Mouse (Mus musculus) left cerebral cortex, adult 2 months (tissue): ENCODE results near the gene Scin. TPM values are rescaled to one million over a fixed set of nuclear protein-coding genes. Genes with fewer than 3 reads are reported as not detected.

Experiments used
- DNase-seq, 2 experiments: peaks; one replicate each; pipeline ENCODE4 v3.0.0; 2021 to 2022; ENCODE audit warnings: low spot score in 2 of 2, mixed read lengths in 1 of 2; ENCODE audit errors: extremely low spot score in 1 of 2
- H3K27ac ChIP-seq: fragments of 200-600 bp; 2 replicates; pipeline ENCODE4 v1.8.1; 2022
- H3K4me3 ChIP-seq: fragments of 200-600 bp; 2 replicates; pipeline ENCODE4 v1.8.1; 2022
- CTCF ChIP-seq: fragments of 200-600 bp; IDR thresholded peaks from 2 replicates; pipeline ENCODE4 v1.8.1; 2022; ENCODE audit warnings: antibody characterized with exemption, mild to moderate bottlenecking, moderate library complexity
- intact Hi-C: fragments of 180-260 bp; cut with DNase I; formaldehyde crosslinking; loops from one replicate; pipeline ENCODE4 v1.15.1; 2025
- total RNA-seq, 2 experiments: library from RNA; stranded (reverse); gene quantifications; 2 replicates each; pipeline ENCODE4 v1.2.3; 2021

The Scin gene
- total RNA-seq, 2 experiments from 2014 or later: not detected

DNA sequence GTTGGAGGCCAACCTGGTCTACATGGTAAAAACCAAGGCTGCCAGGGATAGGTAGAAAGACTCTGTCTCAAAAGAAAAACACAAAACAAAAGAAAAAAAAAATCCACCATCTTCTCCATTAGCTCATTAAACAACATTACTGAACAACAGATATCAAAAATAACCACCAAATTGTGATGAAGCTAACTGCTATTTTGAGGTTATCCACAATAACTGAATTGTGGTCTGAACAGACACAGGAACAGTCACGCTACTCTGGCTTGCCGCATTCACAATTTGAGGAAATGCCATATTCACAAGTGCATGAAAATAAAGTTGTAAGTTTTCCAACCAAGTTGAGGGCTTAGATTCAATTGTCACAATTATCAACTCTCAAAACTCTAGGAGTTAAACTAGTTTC, 31.7 kb downstream of the Scin start:
- Histone ChIP-seq H3K27ac (no peak overlapping the region), H3K4me3 (no peak overlapping the region)
- intact Hi-C loops: no loop called here
- DNase-seq: no peak
- TF ChIP-seq CTCF: no peak

- intact Hi-C loops: no loop called here
- no peak for TF ChIP-seq CTCF
- no peak for DNase-seq
- H3K27ac ChIP-seq: no peak overlapping the region
- no peak overlapping the region for H3K4me3 ChIP-seq
Observed at GRCm38 (mm10) chr12:40099407-40099806, 34.6 kb downstream of the Scin start.

DNA sequence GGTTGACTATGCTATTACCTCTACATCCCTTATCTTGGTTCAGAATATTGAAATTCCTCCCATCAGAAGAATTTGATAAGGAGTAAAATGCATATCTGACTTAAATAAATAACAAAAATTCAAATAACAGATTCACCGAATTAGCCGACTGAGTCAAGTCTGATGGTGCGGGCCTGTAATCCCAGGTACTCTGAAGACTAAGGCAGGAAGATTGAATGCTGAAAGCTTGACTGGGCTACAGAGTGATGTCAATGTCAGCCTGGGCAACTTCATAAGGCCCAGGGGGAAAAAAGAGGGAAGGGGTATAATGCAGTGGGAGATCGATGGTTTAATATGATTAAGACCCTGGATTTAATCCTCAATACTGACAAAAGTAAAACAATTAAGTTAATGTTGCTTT, 36.6 kb downstream of the Scin start:
- no peak for TF ChIP-seq CTCF
- H3K4me3 ChIP-seq: no peak overlapping the region
- H3K27ac ChIP-seq: no peak overlapping the region
- no peak for DNase-seq
- intact Hi-C loops: no loop called here

- Histone ChIP-seq H3K4me3 (no peak overlapping the region), H3K27ac (no peak overlapping the region)
- intact Hi-C loops: no loop called here
- no peak for TF ChIP-seq CTCF
- DNase-seq: no peak
Observed at GRCm38 (mm10) chr12:40097023-40097422, 37.0 kb downstream of the Scin start.

- Histone ChIP-seq H3K4me3 (no peak overlapping the region), H3K27ac (no peak overlapping the region)
- no peak for DNase-seq
- TF ChIP-seq CTCF: no peak
- intact Hi-C loops: no loop called here
Observed at GRCm38 (mm10) chr12:40096453-40096852, 37.6 kb downstream of the Scin start.

DNA sequence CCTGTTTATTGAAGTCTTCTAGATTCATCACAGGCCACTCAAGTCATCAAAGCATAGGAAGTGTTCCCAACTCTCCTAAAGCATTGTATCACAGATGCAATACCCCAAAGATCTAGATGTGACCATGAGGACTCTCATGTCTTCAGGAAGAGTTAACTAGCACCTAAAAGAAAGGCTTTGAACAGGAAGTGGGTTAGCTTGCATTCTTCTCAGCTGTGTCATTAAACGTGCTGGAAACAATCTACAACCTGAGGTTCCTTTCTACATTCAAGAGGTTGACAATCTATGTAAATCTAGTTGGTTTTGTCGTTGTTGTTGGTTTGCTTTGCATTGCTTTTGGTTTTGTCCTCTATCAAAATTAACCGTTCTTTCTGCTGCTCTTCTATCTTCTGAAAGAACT, 44.0 kb downstream of the Scin start:
- intact Hi-C loops: no loop called here
- no peak for DNase-seq
- no peak for TF ChIP-seq CTCF
- Histone ChIP-seq H3K4me3 (no peak overlapping the region), H3K27ac (no peak overlapping the region)

DNA sequence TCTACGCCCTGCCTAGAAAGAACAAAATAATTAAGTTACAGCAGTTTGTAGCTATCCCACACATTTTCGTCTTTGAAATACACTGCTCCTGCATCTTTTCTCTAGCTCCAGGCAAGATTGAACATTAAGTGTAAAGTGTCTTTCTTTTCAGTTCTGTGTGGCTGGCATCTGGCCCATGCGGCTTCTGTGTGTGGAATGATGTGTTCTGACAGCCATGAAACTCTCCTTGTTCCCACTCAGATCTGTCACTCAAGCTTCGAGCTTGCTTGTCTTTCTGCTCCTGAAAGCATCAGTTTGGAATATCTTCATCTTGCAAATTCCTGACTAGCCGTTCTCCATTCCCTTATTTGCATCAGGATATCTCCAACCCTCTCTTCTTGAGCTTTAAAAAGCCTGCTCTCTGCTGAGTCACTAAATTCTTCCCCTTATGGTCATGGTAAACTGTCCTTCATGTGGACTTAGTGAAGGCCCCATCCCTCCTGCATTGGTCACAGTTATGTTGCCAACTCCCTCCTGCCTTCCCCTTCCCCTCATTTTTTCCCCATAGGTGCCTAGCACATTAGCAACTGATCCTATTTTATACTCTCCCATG, 48.2 kb downstream of the Scin start:
- intact Hi-C loops: loop anchor here (10.0 kb wide), 1 partner anchor 729 kb away; no protein-coding TSS in a partner anchor
- no peak for TF ChIP-seq CTCF
- H3K27ac ChIP-seq: no peak overlapping the region
- no peak overlapping the region for H3K4me3 ChIP-seq
- peak in 1 of 2 experiments; percentile 19 for DNase-seq

DNA sequence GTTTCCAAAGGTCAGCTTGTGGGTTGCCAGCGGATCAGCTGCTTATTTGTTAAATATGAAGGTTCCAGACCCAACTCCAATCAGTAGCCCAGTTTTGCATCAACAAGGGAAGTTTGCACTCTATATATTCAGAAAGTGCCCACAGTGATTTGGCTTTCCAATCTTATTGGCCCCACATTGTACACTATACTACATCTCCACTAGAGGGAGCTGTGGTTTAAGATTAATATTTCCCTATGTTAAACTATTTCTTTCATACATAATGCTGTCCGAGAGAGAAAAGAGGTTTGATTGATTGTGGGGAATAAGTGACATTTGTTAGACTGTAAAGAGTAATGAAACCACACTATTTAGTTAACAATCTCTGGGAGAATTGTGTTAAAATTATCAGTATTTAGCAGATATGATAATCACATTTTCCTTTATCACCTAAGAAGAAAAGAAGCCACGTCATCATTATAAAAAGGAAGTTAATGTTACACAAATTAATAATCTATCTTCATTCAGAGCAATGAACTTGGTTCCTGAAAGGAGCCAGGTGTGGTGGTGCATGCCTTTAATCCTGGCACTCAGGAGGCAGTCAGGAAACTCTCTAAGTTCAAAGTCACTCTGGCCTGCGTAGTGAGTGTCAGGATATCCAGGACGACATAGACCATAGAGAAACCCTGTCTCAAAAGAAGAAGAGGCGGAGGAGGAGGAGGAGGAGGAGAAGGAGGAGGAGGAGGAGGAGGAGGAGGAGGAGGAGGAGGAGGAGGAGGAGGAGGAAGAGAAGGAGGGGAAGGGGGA, 51.4 kb downstream of the Scin start:
- no peak for DNase-seq
- peak; percentile 83 for TF ChIP-seq CTCF
- Histone ChIP-seq H3K4me3 (no peak overlapping the region), H3K27ac (no peak overlapping the region)
- intact Hi-C loops: loop anchor here (1.0 to 10.0 kb wide), 2 partner anchors 82 to 732 kb away; no protein-coding TSS in a partner anchor

GRCm38 (mm10) chr12:40082048-40082447, 52.0 kb downstream of the Scin start:
- no peak for DNase-seq
- Histone ChIP-seq H3K4me3 (no peak overlapping the region), H3K27ac (no peak overlapping the region)
- intact Hi-C loops: loop anchor here (1.0 to 10.0 kb wide), 2 partner anchors 82 to 733 kb away; no protein-coding TSS in a partner anchor
- no peak for TF ChIP-seq CTCF

DNA sequence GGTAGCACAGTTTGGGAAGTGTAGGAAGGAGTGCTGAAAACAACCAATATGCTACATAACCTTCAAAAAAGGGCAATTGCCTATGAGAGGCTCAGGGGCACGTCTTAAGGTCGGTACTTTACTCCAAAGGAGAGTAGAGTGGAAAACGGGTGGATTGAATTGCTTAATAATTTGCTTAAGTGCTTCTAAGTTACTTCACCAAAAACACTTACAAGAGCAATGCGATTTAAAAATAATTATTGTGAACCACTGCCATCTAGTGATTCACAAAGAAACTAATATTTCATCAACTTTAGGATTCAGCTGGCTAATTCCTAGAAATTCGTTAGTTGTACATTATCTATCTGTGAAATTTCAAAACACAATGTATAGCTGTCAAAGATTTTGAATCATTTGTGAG, 60.4 kb downstream of the Scin start:
- Histone ChIP-seq H3K4me3 (no peak overlapping the region), H3K27ac (no peak overlapping the region)
- peak; percentile 48 for TF ChIP-seq CTCF
- no peak for DNase-seq
- intact Hi-C loops: loop anchor here (2.0 kb wide), 1 partner anchor 563 kb away; no protein-coding TSS in a partner anchor

DNA sequence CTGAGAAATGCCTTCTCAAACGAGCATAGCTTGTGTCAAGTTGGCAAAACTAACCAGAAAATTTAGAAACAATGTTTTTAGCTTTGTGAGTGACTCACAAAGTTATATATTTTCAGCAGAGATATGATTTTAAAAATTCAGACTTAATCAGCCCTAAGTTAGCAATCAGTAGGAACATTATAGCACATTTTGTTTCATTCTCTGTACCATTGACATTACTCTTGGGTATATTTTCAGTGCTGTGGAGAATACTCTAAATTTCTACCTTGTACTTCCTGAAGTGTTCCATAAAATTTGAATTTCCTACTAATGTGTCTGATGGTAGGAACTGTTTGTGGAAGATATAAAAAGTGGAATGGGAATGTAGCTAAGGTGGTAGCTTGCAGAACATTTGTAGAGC, 87.0 kb downstream of the Scin start:
- no peak for DNase-seq
- Histone ChIP-seq H3K4me3 (no peak overlapping the region), H3K27ac (peak overlapping the region; percentile 51; the same call in 1 of the 2 replicates)
- intact Hi-C loops: no loop called here
- TF ChIP-seq CTCF: no peak

- H3K27ac ChIP-seq: no peak overlapping the region
- DNase-seq: no peak
- intact Hi-C loops: no loop called here
- no peak for TF ChIP-seq CTCF
- H3K4me3 ChIP-seq: no peak overlapping the region
Observed at GRCm38 (mm10) chr12:40043816-40044585, 90.0 kb downstream of the Scin start.
